9 mouse cellular contexts compared by ENCODE assay signal in the genomic region with DNA sequence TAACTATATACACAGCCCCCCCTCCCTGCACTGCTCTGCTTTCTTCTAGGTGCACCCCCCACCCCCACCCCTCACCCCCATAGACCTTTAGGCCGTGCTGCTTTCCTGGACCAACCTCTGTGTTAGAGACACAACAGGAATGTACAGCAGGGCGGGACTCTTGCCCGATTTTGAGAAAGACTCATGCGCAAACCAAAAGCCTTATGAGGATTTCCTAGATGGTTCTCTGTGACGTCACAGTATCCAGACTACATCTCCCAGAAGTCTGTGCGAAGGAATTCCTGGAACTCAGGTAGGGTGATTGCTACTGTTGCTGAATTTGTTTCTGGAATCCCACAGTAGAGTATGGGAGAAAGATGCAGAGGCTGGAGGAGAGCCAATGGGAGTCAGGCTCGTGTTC. TPM values are rescaled to one million over a fixed set of nuclear protein-coding genes. Genes with fewer than 3 reads are reported as not detected.
DNase-seq lines count a peak whose midpoint lies in the region; ATAC-seq and TF ChIP-seq lines count a peak whose summit lies in the region.
"Had no signal": no experiment of that assay in that cellular context is flagged by ENCODE, and none has a peak within 500 bp of the region (broad histone marks: within the 10 kb centered on the region; RNA-seq: fewer than 3 reads in every experiment).

Gene Zfp458 (minus strand): TSS at position 153 of the 400 bp plus-strand sequence.

- no peak within 1 kb of the TSS for H3K9ac ChIP-seq in intestine, postnatal 0 days (ENCODE audit: low read depth, low read length)

- H3K4me2 ChIP-seq in intestine, postnatal 0 days (replicated peaks; ENCODE audit: low read depth): peak within 1 kb of the TSS; percentile 46; the same call in 1 of the 2 replicates

- H3K9me3 ChIP-seq in intestine, postnatal 0 days (ENCODE audit: control insufficient read depth): no peaks in the 10 kb centered on the region

- ATAC-seq in frontal cortex, adult (ENCODE audit: low TSS enrichment): peak; percentile 92
- peak; percentile 49 for ATAC-seq in intestine, postnatal 0 days

- TF ChIP-seq CTCF in intestine, postnatal 0 days (IDR thresholded peaks at IDR 0.05; ENCODE audit: low read depth): no peak

- 39% methylated on average over 7 of the region's 7 CpGs for WGBS in intestine, postnatal 0 days

- H3K27me3 ChIP-seq in intestine, postnatal 0 days (replicated peaks; ENCODE audit: control insufficient read depth, insufficient read depth, low read length): no peaks in the 10 kb centered on the region
- H3K27me3 ChIP-seq: CH12.LX had no signal

- intact Hi-C loops in left cerebral cortex, postnatal 36 days (cut with DNase I): no loop called here

- peak within 1 kb of the TSS; percentile 11; the same call in 1 of the 2 replicates for H3K4me3 ChIP-seq in intestine, postnatal 0 days (ENCODE audit: low read depth, low read length)

- H3K27ac ChIP-seq in intestine, postnatal 0 days (ENCODE audit: low read depth, low read length): no peak within 1 kb of the TSS

- H3K4me1 ChIP-seq in intestine, postnatal 0 days (replicated peaks; ENCODE audit: control insufficient read depth, insufficient read depth, low read length): no peaks in the 10 kb centered on the region

- DNase-seq in frontal cortex, postnatal 25 days (ENCODE audit: low spot score in 2 of 2): no peak
- DNase-seq in NIH3T3 (ENCODE audit: low read depth): peak; percentile 73
- peak; percentile 9 to 14 for DNase-seq in left cerebral cortex, postnatal 36 days (ENCODE audit: low spot score in 2 of 2)
- peak; percentile 34 for DNase-seq in telencephalon, adult 2 months (ENCODE audit: low read depth, low spot score)
- no peak for DNase-seq in thymus, postnatal 25 days
- no peak for DNase-seq in spleen, postnatal 14 days (ENCODE audit: low spot score in 2 of 2)

- no peaks in the 10 kb centered on the region for H3K36me3 ChIP-seq in intestine, postnatal 0 days (ENCODE audit: control insufficient read depth, insufficient read depth)

RNA-seq across cellular contexts. Expression of gene Zfp458, which starts in this region (rescaled TPM):
- 0.77 and 1.1 TPM in 2 replicates for polyA plus RNA-seq in intestine, postnatal 0 days (2015; fragmentation: Nextera tagmentation; extraction: Ambion mirVana)
- 10 to 100 TPM; 17.7 to 21.5 TPM for total RNA-seq in left cerebral cortex, postnatal 36 days (2021)

Comparison
In these comparisons a context has a peak if more than half of its experiments do, and no peak if none do; other contexts are left out.
1. DNase-seq: peak in NIH3T3 (single experiment), left cerebral cortex, postnatal 36 days (2 of 2) and telencephalon, adult 2 months (single experiment); none in frontal cortex, postnatal 25 days (0 of 2), thymus, postnatal 25 days (single experiment) and spleen, postnatal 14 days (0 of 2).